Mouse (Mus musculus) midbrain, embryonic 12.5 days (tissue): ENCODE data around the gene Map2k5. TPM values are rescaled to one million over a fixed set of nuclear protein-coding genes. Genes with fewer than 3 reads are reported as not detected.
A peak's percentile ranks its signal among the peaks of the same experiment; 100 is the strongest.

Source experiments
- ATAC-seq: fragments of 200-750 bp; cut with Nextera tagmentation; 2 replicates; pipeline ENCODE4 v1.8.0; 2017; ENCODE audit warnings: low read depth, moderate TSS enrichment, moderate library complexity; ENCODE audit not compliant: low FRiP score
- H3K27ac ChIP-seq: fragments of 300-500 bp; sonication (generic); replicated peaks from 2 replicates; pipeline ENCODE4 v1.5.1; 2016; ENCODE audit warnings: mild to moderate bottlenecking
- H3K27me3 ChIP-seq: fragments of 300-500 bp; sonication (generic); 2 replicates; pipeline ENCODE4 v1.6.1; 2016; ENCODE audit warnings: mild to moderate bottlenecking
- H3K36me3 ChIP-seq: fragments of 300-500 bp; sonication (generic); 2 replicates; pipeline ENCODE4 v1.6.1; 2016
- H3K4me1 ChIP-seq: fragments of 300-500 bp; sonication (generic); 2 replicates; pipeline ENCODE4 v1.6.1; 2016
- H3K4me2 ChIP-seq: fragments of 300-500 bp; sonication (generic); replicated peaks from 2 replicates; pipeline ENCODE4 v1.6.1; 2016; ENCODE audit warnings: mild to moderate bottlenecking, moderate library complexity
- H3K4me3 ChIP-seq: fragments of 300-500 bp; sonication (generic); 2 replicates; pipeline ENCODE4 v1.5.1; 2016; ENCODE audit warnings: mild to moderate bottlenecking
- H3K9ac ChIP-seq: fragments of 300-500 bp; sonication (generic); replicated peaks from 2 replicates; pipeline ENCODE4 v1.6.1; 2016; ENCODE audit warnings: mild to moderate bottlenecking, moderate library complexity
- H3K9me3 ChIP-seq: fragments of 300-500 bp; sonication (generic); 2 replicates; pipeline ENCODE4 v1.6.1; 2016; ENCODE audit warnings: mild to moderate bottlenecking
- WGBS: fragments of 180-500 bp; shearing (Covaris S2); methylation state at CpG from one replicate; pipeline ENCODE4 v1.1.7; 2016; 5-methylcytosine and 5-hydroxymethylcytosine counted together
- polyA plus RNA-seq: library from polyadenylated mRNA; unstranded; fragments of >200 nt; fragmentation: Nextera tagmentation; extraction: Ambion mirVana; gene quantifications from 2 replicates; pipeline ENCODE4 v1.2.1, GENCODE M21; 2016

Gene Map2k5
- polyA plus RNA-seq, 1 experiment from 2014 or later, result 43.8 TPM

GRCm38 (mm10) chr9:63182306-63182960 is 195.3 kb downstream of the Map2k5 start:
- peak; percentile 68; the same call in 1 of the 2 replicates for ATAC-seq
- Histone ChIP-seq H3K27me3 (peaks cover 77% of the 10 kb centered on the region), H3K4me1 (peaks cover 49% of the 10 kb centered on the region), H3K36me3 (no peaks in the 10 kb centered on the region), H3K9ac (no peak overlapping the region), H3K27ac (peak overlapping the region; percentile 52), H3K4me3 (no peak overlapping the region), H3K4me2 (peak overlapping the region; percentile 30), H3K9me3 (no peaks in the 10 kb centered on the region)
- 7% methylated on average over 14 of the region's 14 CpGs for WGBS

GRCm38 (mm10) chr9:63181337-63182178 is 196.1 kb downstream of the Map2k5 start:
- peaks cover 80% of the 10 kb centered on the region for H3K27me3 ChIP-seq
- H3K4me2 ChIP-seq, result peak overlapping the region; percentile 30
- H3K36me3 ChIP-seq, result no peaks in the 10 kb centered on the region
- peak overlapping the region; percentile 52 for H3K27ac ChIP-seq
- H3K9ac ChIP-seq, result no peak overlapping the region
- H3K4me3 ChIP-seq, result no peak overlapping the region
- no peak; the same call in 1 of the 2 replicates for ATAC-seq
- no peaks in the 10 kb centered on the region for H3K9me3 ChIP-seq
- whole genome bisulfite sequencing, result 13% methylated on average over 11 of the region's 11 CpGs
- peaks cover 45% of the 10 kb centered on the region for H3K4me1 ChIP-seq

- Histone ChIP-seq H3K4me3 (no peak overlapping the region), H3K9ac (no peak overlapping the region), H3K4me2 (no peak overlapping the region), H3K4me1 (peaks cover 30% of the 10 kb centered on the region), H3K9me3 (no peaks in the 10 kb centered on the region), H3K27ac (no peak overlapping the region), H3K27me3 (peaks cover 53% of the 10 kb centered on the region), H3K36me3 (no peaks in the 10 kb centered on the region)
- 88% methylated on average over 8 of the region's 8 CpGs for WGBS
- no peak for ATAC-seq
Measured at GRCm38 (mm10) chr9:63178296-63178695, 199.4 kb downstream of the Map2k5 start.

GRCm38 (mm10) chr9:63174001-63174721 is 203.5 kb downstream of the Map2k5 start:
- no peak overlapping the region for H3K4me2 ChIP-seq
- no peak overlapping the region for H3K4me3 ChIP-seq
- WGBS, result 82% methylated on average over 8 of the region's 8 CpGs
- peaks cover 5% of the 10 kb centered on the region; the same call in 1 of the 2 replicates for H3K4me1 ChIP-seq
- ATAC-seq, result no peak
- peaks cover 27% of the 10 kb centered on the region for H3K27me3 ChIP-seq
- H3K9me3 ChIP-seq, result no peaks in the 10 kb centered on the region; the same call in 1 of the 2 replicates
- no peak overlapping the region for H3K27ac ChIP-seq
- no peak overlapping the region for H3K9ac ChIP-seq
- peaks cover 3% of the 10 kb centered on the region; the same call in 1 of the 2 replicates for H3K36me3 ChIP-seq

GRCm38 (mm10) chr9:63171951-63172350 is 205.8 kb downstream of the Map2k5 start:
- peaks cover 15% of the 10 kb centered on the region; the same call in 1 of the 2 replicates for H3K27me3 ChIP-seq
- H3K4me2 ChIP-seq, result no peak overlapping the region
- peaks cover 5% of the 10 kb centered on the region; the same call in 1 of the 2 replicates for H3K36me3 ChIP-seq
- H3K4me3 ChIP-seq, result no peak overlapping the region
- H3K9me3 ChIP-seq, result no peaks in the 10 kb centered on the region; the same call in 1 of the 2 replicates
- 50% methylated on average over 2 of the region's 2 CpGs for WGBS
- no peak for ATAC-seq
- no peak overlapping the region for H3K27ac ChIP-seq
- peaks cover 4% of the 10 kb centered on the region; the same call in 1 of the 2 replicates for H3K4me1 ChIP-seq
- H3K9ac ChIP-seq, result no peak overlapping the region

GRCm38 (mm10) chr9:63169127-63169526 is 208.6 kb downstream of the Map2k5 start:
- Histone ChIP-seq H3K4me3 (no peak overlapping the region), H3K4me1 (peaks cover 19% of the 10 kb centered on the region; the same call in 1 of the 2 replicates), H3K36me3 (peaks cover 5% of the 10 kb centered on the region; the same call in 1 of the 2 replicates), H3K27me3 (peaks cover 14% of the 10 kb centered on the region), H3K9me3 (no peaks in the 10 kb centered on the region; the same call in 1 of the 2 replicates), H3K4me2 (no peak overlapping the region), H3K27ac (no peak overlapping the region), H3K9ac (no peak overlapping the region)
- 86% methylated on average over 1 of the region's 1 CpGs for WGBS
- no peak for ATAC-seq

- Histone ChIP-seq H3K9me3 (no peaks in the 10 kb centered on the region; the same call in 1 of the 2 replicates), H3K36me3 (peaks cover 14% of the 10 kb centered on the region; the same call in 1 of the 2 replicates), H3K4me2 (no peak overlapping the region), H3K27me3 (peaks cover 12% of the 10 kb centered on the region), H3K27ac (no peak overlapping the region), H3K9ac (no peak overlapping the region; the same call in 1 of the 2 replicates), H3K4me3 (no peak overlapping the region), H3K4me1 (peaks cover 19% of the 10 kb centered on the region; the same call in 1 of the 2 replicates)
- WGBS, result 17% methylated on average over 9 of the region's 9 CpGs
- no peak for ATAC-seq
Measured at GRCm38 (mm10) chr9:63165070-63165469, 212.6 kb downstream of the Map2k5 start.

GRCm38 (mm10) chr9:63163756-63164155 is 213.9 kb downstream of the Map2k5 start:
- 75% methylated on average over 8 of the region's 8 CpGs for WGBS
- Histone ChIP-seq H3K4me2 (no peak overlapping the region), H3K4me3 (no peak overlapping the region), H3K36me3 (0 out of 2 replicates have a peak, but pooled peaks cover 9% of the 10 kb centered on the region), H3K27ac (no peak overlapping the region), H3K27me3 (peaks cover 25% of the 10 kb centered on the region), H3K4me1 (peaks cover 19% of the 10 kb centered on the region; the same call in 1 of the 2 replicates), H3K9ac (no peak overlapping the region), H3K9me3 (no peaks in the 10 kb centered on the region)
- ATAC-seq, result no peak

GRCm38 (mm10) chr9:63151949-63152348 is 225.8 kb downstream of the Map2k5 start:
- H3K27ac ChIP-seq, result no peak overlapping the region
- H3K9ac ChIP-seq, result no peak overlapping the region
- 21% methylated on average over 14 of the region's 14 CpGs for WGBS
- no peak for ATAC-seq
- H3K4me3 ChIP-seq, result no peak overlapping the region
- 0 out of 2 replicates have a peak, but pooled peaks cover 5% of the 10 kb centered on the region for H3K9me3 ChIP-seq
- peaks cover 87% of the 10 kb centered on the region for H3K27me3 ChIP-seq
- H3K36me3 ChIP-seq, result no peaks in the 10 kb centered on the region
- no peak overlapping the region for H3K4me2 ChIP-seq
- peaks cover 22% of the 10 kb centered on the region for H3K4me1 ChIP-seq

GRCm38 (mm10) chr9:63151072-63151870 is 226.4 kb downstream of the Map2k5 start:
- Histone ChIP-seq H3K4me3 (no peak overlapping the region), H3K27ac (no peak overlapping the region), H3K36me3 (no peaks in the 10 kb centered on the region), H3K4me2 (no peak overlapping the region; the same call in 1 of the 2 replicates), H3K9ac (no peak overlapping the region), H3K27me3 (peaks cover 89% of the 10 kb centered on the region), H3K4me1 (peaks cover 28% of the 10 kb centered on the region), H3K9me3 (0 out of 2 replicates have a peak, but pooled peaks cover 5% of the 10 kb centered on the region)
- peak; percentile 9; the same call in 1 of the 2 replicates for ATAC-seq
- WGBS, result 0% methylated on average over 20 of the region's 20 CpGs
